ENCODE assay signal across 8 mouse cellular contexts in the genomic region with DNA sequence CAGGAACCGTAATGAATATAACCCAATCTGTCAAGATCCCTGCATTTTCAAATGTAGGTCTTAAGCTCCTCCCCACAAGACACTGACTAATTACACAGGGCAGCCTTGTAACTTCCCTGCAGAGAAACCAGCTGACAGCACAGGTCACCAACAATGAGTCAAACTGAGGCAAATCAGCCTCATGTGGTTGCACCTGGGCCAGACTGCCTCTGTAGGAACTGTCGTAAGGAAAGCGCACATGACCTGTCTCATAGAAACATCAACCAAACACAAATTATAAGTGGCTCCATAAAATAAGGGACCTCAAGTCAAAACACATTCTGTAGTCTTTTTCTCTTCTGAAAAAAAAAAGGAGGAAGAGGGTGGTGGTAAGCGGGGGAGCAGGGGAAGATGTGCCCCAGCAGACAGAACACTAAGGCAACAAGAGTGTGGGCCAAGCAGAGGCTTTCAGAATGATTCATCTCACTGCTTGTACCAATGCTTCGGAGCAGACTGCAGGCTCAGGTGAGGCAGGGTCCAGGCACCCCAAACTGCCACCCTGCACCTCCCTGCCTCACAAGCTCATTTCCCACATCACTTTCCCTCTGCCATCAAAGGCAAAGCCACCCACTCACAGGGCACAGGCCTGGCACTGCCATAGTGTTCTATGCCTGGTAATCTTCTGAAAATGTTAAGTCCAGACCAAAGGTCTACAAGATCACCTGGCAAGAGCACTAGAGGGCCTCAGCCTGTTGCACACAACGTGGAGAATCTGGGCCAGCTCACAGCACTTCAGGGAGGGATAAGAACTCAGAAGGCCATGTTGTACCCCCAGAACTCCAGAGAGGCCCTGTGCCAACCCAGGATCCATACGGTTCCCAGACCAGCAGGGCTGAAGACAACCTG. TPM values are rescaled to one million over a fixed set of nuclear protein-coding genes. Genes with fewer than 3 reads are reported as not detected.
A peak's percentile ranks its signal among the peaks of the same experiment; 100 is the strongest.
DNase-seq lines count a peak whose midpoint lies in the region; ATAC-seq lines count a peak whose summit lies in the region.

No protein-coding gene starts in this region.

- H3K27me3 ChIP-seq in midbrain, embryonic 10.5 days (ENCODE audit: low read depth, poor library complexity, severe bottlenecking) = no peaks in the 10 kb centered on the region
- no peaks in the 10 kb centered on the region for H3K27me3 ChIP-seq in midbrain, embryonic 11.5 days (ENCODE audit: control insufficient read depth, insufficient read depth, low read length)
- H3K27me3 ChIP-seq in embryonic facial prominence, embryonic 15.5 days = no peaks in the 10 kb centered on the region

- no peak overlapping the region for H3K4me2 ChIP-seq in midbrain, embryonic 11.5 days
- no peak overlapping the region for H3K4me2 ChIP-seq in embryonic facial prominence, embryonic 15.5 days (replicated peaks)

- H3K9me3 ChIP-seq in midbrain, embryonic 10.5 days (replicated peaks) = no peaks in the 10 kb centered on the region
- H3K9me3 ChIP-seq in midbrain, embryonic 11.5 days (ENCODE audit: control insufficient read depth, low read length) = no peaks in the 10 kb centered on the region; the same call in 1 of the 2 replicates
- no peaks in the 10 kb centered on the region for H3K9me3 ChIP-seq in embryonic facial prominence, embryonic 15.5 days (replicated peaks)

- peaks cover 67% of the 10 kb centered on the region for H3K4me1 ChIP-seq in midbrain, embryonic 10.5 days
- peaks cover 11% of the 10 kb centered on the region for H3K4me1 ChIP-seq in midbrain, embryonic 11.5 days (ENCODE audit: control insufficient read depth, insufficient read depth, low read length)
- H3K4me1 ChIP-seq in embryonic facial prominence, embryonic 15.5 days = peaks cover 68% of the 10 kb centered on the region

- H3K9ac ChIP-seq in midbrain, embryonic 11.5 days (ENCODE audit: low read length) = no peak overlapping the region
- H3K9ac ChIP-seq in embryonic facial prominence, embryonic 15.5 days = no peak overlapping the region

- DNase-seq in frontal cortex, postnatal 10 days (ENCODE audit: low spot score in 2 of 2) = no peak
- no peak for DNase-seq in midbrain, embryonic 10.5 days (ENCODE audit: low spot score)
- no peak for DNase-seq in midbrain, embryonic 11.5 days (ENCODE audit: low spot score, missing footprints)
- DNase-seq in right cerebral cortex, postnatal 10 days (ENCODE audit: low spot score in 2 of 2) = no peak
- no peak for DNase-seq in layer of hippocampus, adult 8-10 months (ENCODE audit: low spot score in 2 of 2)

- WGBS in midbrain, embryonic 10.5 days = 82% methylated on average over 7 of the region's 7 CpGs
- WGBS in midbrain, embryonic 11.5 days = 84% methylated on average over 7 of the region's 7 CpGs
- 70% methylated on average over 7 of the region's 7 CpGs for WGBS in embryonic facial prominence, embryonic 15.5 days

- H3K4me3 ChIP-seq in midbrain, embryonic 10.5 days = no peak overlapping the region
- H3K4me3 ChIP-seq in midbrain, embryonic 11.5 days (ENCODE audit: low read depth, low read length) = no peak overlapping the region
- no peak overlapping the region for H3K4me3 ChIP-seq in embryonic facial prominence, embryonic 15.5 days (replicated peaks)

- ATAC-seq in frontal cortex, adult (ENCODE audit: low TSS enrichment) = peak; percentile 53
- ATAC-seq in midbrain, embryonic 11.5 days (ENCODE audit: low FRiP score) = no peak
- ATAC-seq in embryonic facial prominence, embryonic 15.5 days (ENCODE audit: insufficient number of reproducible peaks, low FRiP score, low TSS enrichment, low read depth) = no peak
- ATAC-seq in neutrophil, adult 5-6 weeks (ENCODE audit: extremely low read depth, insufficient number of reproducible peaks, low FRiP score, poor library complexity, severe bottlenecking) = peak; percentile 42; the same call in 1 of the 2 replicates

- H3K36me3 ChIP-seq in midbrain, embryonic 10.5 days = peaks cover 46% of the 10 kb centered on the region
- peaks cover 7% of the 10 kb centered on the region for H3K36me3 ChIP-seq in midbrain, embryonic 11.5 days (ENCODE audit: control insufficient read depth, insufficient read depth, low read length)
- H3K36me3 ChIP-seq in embryonic facial prominence, embryonic 15.5 days = no peaks in the 10 kb centered on the region

- H3K27ac ChIP-seq in midbrain, embryonic 10.5 days (replicated peaks) = peak overlapping the region; percentile 23; the same call in 1 of the 2 replicates
- no peak overlapping the region for H3K27ac ChIP-seq in midbrain, embryonic 11.5 days (ENCODE audit: low read depth, low read length)
- peak overlapping the region; percentile 89 for H3K27ac ChIP-seq in embryonic facial prominence, embryonic 15.5 days (replicated peaks)

RNA-seq across cellular contexts. Expression of a gene that starts 16.6 kb away (rescaled TPM):
- 90.6 and 101 TPM in 2 replicates for polyA plus RNA-seq in midbrain, embryonic 10.5 days (2016; fragmentation: Nextera tagmentation; extraction: Ambion mirVana)
- 99.5 and 101 TPM in 2 replicates for polyA plus RNA-seq in midbrain, embryonic 11.5 days (2014; fragmentation: Nextera tagmentation; extraction: Ambion mirVana)
- 84.7 and 86.6 TPM in 2 replicates for polyA plus RNA-seq in embryonic facial prominence, embryonic 15.5 days (2015; fragmentation: Nextera tagmentation; extraction: Ambion mirVana)
- total RNA-seq in neutrophil, adult 5-6 weeks (2017) = 56.7 and 60.5 TPM in 2 replicates
- 10 to 100 TPM; 33.0 to 45.1 (median 38.3) TPM for total RNA-seq in layer of hippocampus, adult 8-10 months (2022)

RNA-seq across cellular contexts. Expression of a gene that starts 56.9 kb away (rescaled TPM):
- 0.31 and 0.45 TPM in 2 replicates for polyA plus RNA-seq in midbrain, embryonic 10.5 days (2016; fragmentation: Nextera tagmentation; extraction: Ambion mirVana)
- 0.76 and 0.78 TPM in 2 replicates for polyA plus RNA-seq in midbrain, embryonic 11.5 days (2014; fragmentation: Nextera tagmentation; extraction: Ambion mirVana)
- 1.3 and 1.4 TPM in 2 replicates for polyA plus RNA-seq in embryonic facial prominence, embryonic 15.5 days (2015; fragmentation: Nextera tagmentation; extraction: Ambion mirVana)
- total RNA-seq in neutrophil, adult 5-6 weeks (2017) = 5.9 and 9.8 TPM in 2 replicates
- 1 to 10 TPM; 1.7 to 2.6 (median 2.4) TPM for total RNA-seq in layer of hippocampus, adult 8-10 months (2022)

Comparison
In these comparisons a context has a peak if more than half of its experiments do, and no peak if none do; other contexts are left out.
1. ATAC-seq: peak in frontal cortex, adult (single experiment) and neutrophil, adult 5-6 weeks (single experiment); none in midbrain, embryonic 11.5 days (single experiment) and embryonic facial prominence, embryonic 15.5 days (single experiment).